Mouse (Mus musculus) hindbrain, embryonic 10.5 days (tissue): ENCODE measurements at regions not wholly inside any gene's neighbourhood (a gene's known extent, or its start where the extent isn't known, plus 50 kb on each side); places are given as distances from the start of the nearest gene placed in this dataset.
"Not testable (repeated sequence)": the region's sequence is repeated elsewhere in the genome, so short reads cannot be mapped to it uniquely, and the experiment has no call there.

Source experiments
- DNase-seq: peaks from one replicate; pipeline ENCODE4 v3.0.0-alpha.2; 2017; ENCODE audit warnings: low spot score
- H3K27ac ChIP-seq: fragments of 300-500 bp; sonication (generic); 2 replicates; pipeline ENCODE4 v1.5.1; 2016; ENCODE audit warnings: mild to moderate bottlenecking, moderate library complexity
- H3K27me3 ChIP-seq: fragments of 300-500 bp; sonication (generic); 2 replicates; pipeline ENCODE4 v1.6.1; 2016; ENCODE audit warnings: mild to moderate bottlenecking; ENCODE audit not compliant: poor library complexity, insufficient read depth, severe bottlenecking
- H3K36me3 ChIP-seq: fragments of 300-500 bp; sonication (generic); 2 replicates; pipeline ENCODE4 v1.6.1; 2016; ENCODE audit warnings: mild to moderate bottlenecking, moderate library complexity
- H3K4me1 ChIP-seq: fragments of 300-500 bp; sonication (generic); replicated peaks from 2 replicates; pipeline ENCODE4 v1.6.1; 2016; ENCODE audit warnings: mild to moderate bottlenecking
- H3K4me3 ChIP-seq: fragments of 300-500 bp; sonication (generic); 2 replicates; pipeline ENCODE4 v1.5.1; 2016; ENCODE audit warnings: mild to moderate bottlenecking, moderate library complexity
- H3K9me3 ChIP-seq: fragments of 300-500 bp; sonication (generic); 2 replicates; pipeline ENCODE4 v1.6.1; 2016; ENCODE audit warnings: mild to moderate bottlenecking, moderate library complexity
- WGBS: fragments of 180-500 bp; shearing (Covaris S2); methylation state at CpG from one replicate; pipeline ENCODE4 v1.1.7; 2016; 5-methylcytosine and 5-hydroxymethylcytosine counted together

GRCm38 (mm10) chr13:61957197-61957596, 172.5 kb upstream of the Zfp808 start:
- H3K4me1 ChIP-seq, H3K27me3 ChIP-seq, H3K4me3 ChIP-seq, H3K27ac ChIP-seq, DNase-seq, H3K36me3 ChIP-seq: not testable (repeated sequence)
- H3K9me3 ChIP-seq, result peaks cover 31% of the 10 kb centered on the region
- WGBS, result 86% methylated on average over 9 of the region's 9 CpGs

- not testable (repeated sequence) for DNase-seq, H3K27ac ChIP-seq, H3K27me3 ChIP-seq, H3K4me1 ChIP-seq, H3K36me3 ChIP-seq, H3K4me3 ChIP-seq
- H3K9me3 ChIP-seq, result peaks cover 22% of the 10 kb centered on the region
- 90% methylated on average over 3 of the region's 3 CpGs for WGBS
Observed at GRCm38 (mm10) chr13:61978856-61979255, 150.8 kb upstream of the Zfp808 start.

- not testable (repeated sequence) for H3K27ac ChIP-seq, H3K9me3 ChIP-seq, H3K27me3 ChIP-seq, DNase-seq, H3K36me3 ChIP-seq, H3K4me1 ChIP-seq, H3K4me3 ChIP-seq
- 63% methylated on average over 3 of the region's 3 CpGs for WGBS
Observed at GRCm38 (mm10) chr13:61996519-61996918, 133.2 kb upstream of the Zfp808 start.

- not testable (repeated sequence) for H3K27ac ChIP-seq, H3K36me3 ChIP-seq, DNase-seq, H3K4me1 ChIP-seq, H3K4me3 ChIP-seq, H3K27me3 ChIP-seq, H3K9me3 ChIP-seq
- 7% methylated on average over 6 of the region's 6 CpGs for WGBS
Observed at GRCm38 (mm10) chr13:61998803-61999202, 130.9 kb upstream of the Zfp808 start.

- H3K36me3 ChIP-seq, H3K9me3 ChIP-seq, H3K4me3 ChIP-seq, H3K27me3 ChIP-seq, DNase-seq, H3K4me1 ChIP-seq, H3K27ac ChIP-seq: not testable (repeated sequence)
- 71% methylated on average over 1 of the region's 1 CpGs for WGBS
Observed at GRCm38 (mm10) chr13:62007321-62007720, 122.4 kb upstream of the Zfp808 start.

GRCm38 (mm10) chr13:62015424-62016167, 114.1 kb upstream of the Zfp808 start:
- not testable (repeated sequence) for H3K27me3 ChIP-seq, H3K4me1 ChIP-seq, H3K9me3 ChIP-seq
- Histone ChIP-seq H3K36me3 (peaks cover 14% of the 10 kb centered on the region), H3K27ac (peak overlapping the region; percentile 89), H3K4me3 (peak overlapping the region; percentile 69)
- peak; percentile 61 for DNase-seq
- WGBS, result 2% methylated on average over 22 of the region's 22 CpGs

GRCm38 (mm10) chr13:62016168-62016502, 113.6 kb upstream of the Zfp808 start:
- not testable (repeated sequence) for H3K9me3 ChIP-seq, DNase-seq, H3K27me3 ChIP-seq, H3K4me1 ChIP-seq
- Histone ChIP-seq H3K27ac (peak overlapping the region; percentile 89), H3K36me3 (peaks cover 20% of the 10 kb centered on the region), H3K4me3 (peak overlapping the region; percentile 69)
- WGBS, result under 1% methylated on average over 5 of the region's 5 CpGs

GRCm38 (mm10) chr13:62037646-62038045, 92.0 kb upstream of the Zfp808 start:
- Histone ChIP-seq H3K36me3 (peaks cover 29% of the 10 kb centered on the region), H3K9me3 (peaks cover 33% of the 10 kb centered on the region)
- not testable (repeated sequence) for H3K27ac ChIP-seq, DNase-seq, H3K27me3 ChIP-seq, H3K4me3 ChIP-seq, H3K4me1 ChIP-seq
- 94% methylated on average over 2 of the region's 2 CpGs for WGBS

GRCm38 (mm10) chr13:62077951-62078671, 51.6 kb upstream of the Zfp808 start:
- not testable (repeated sequence) for H3K4me1 ChIP-seq, H3K36me3 ChIP-seq, H3K27me3 ChIP-seq, H3K27ac ChIP-seq, H3K4me3 ChIP-seq, DNase-seq
- 73% methylated on average over 2 of the region's 2 CpGs for WGBS
- H3K9me3 ChIP-seq, result peaks cover 24% of the 10 kb centered on the region

GRCm38 (mm10) chr13:62078893-62079292, 50.8 kb upstream of the Zfp808 start:
- 87% methylated on average over 9 of the region's 9 CpGs for WGBS
- H3K9me3 ChIP-seq, result peaks cover 23% of the 10 kb centered on the region
- not testable (repeated sequence) for H3K4me3 ChIP-seq, H3K36me3 ChIP-seq, DNase-seq, H3K27me3 ChIP-seq, H3K4me1 ChIP-seq, H3K27ac ChIP-seq
